Mouse (Mus musculus): ENCODE measurements around the gene Adssl1. TPM values are rescaled to one million over a fixed set of nuclear protein-coding genes. Genes with fewer than 3 reads are reported as not detected.

Adssl1 gene
- polyA plus RNA-seq, 1 experiment from 2014 or later, result 3.3 TPM

GRCm38 (mm10) chr12:112653157-112653824 is 33.4 kb downstream of the Adssl1 start:
- peaks cover 83% of the 10 kb centered on the region for H3K36me3 ChIP-seq
- H3K4me1 ChIP-seq, result peaks cover 10% of the 10 kb centered on the region; the same call in 1 of the 2 replicates
- peak overlapping the region; percentile 40; the same call in 1 of the 2 replicates for H3K27ac ChIP-seq
- ATAC-seq (ENCODE audit: low FRiP score), result peak; percentile 62
- H3K27me3 ChIP-seq, result no peaks in the 10 kb centered on the region
- H3K9ac ChIP-seq, result no peak overlapping the region
- no peak overlapping the region for H3K4me2 ChIP-seq (replicated peaks)
- H3K4me3 ChIP-seq, result no peak overlapping the region
- 51% methylated on average over 7 of the region's 7 CpGs for WGBS
- no peaks in the 10 kb centered on the region for H3K9me3 ChIP-seq (replicated peaks)

- no peak for ATAC-seq (ENCODE audit: low FRiP score)
- H3K27me3 ChIP-seq, result no peaks in the 10 kb centered on the region
- H3K4me1 ChIP-seq, result peaks cover 10% of the 10 kb centered on the region; the same call in 1 of the 2 replicates
- H3K9me3 ChIP-seq (replicated peaks), result no peaks in the 10 kb centered on the region
- H3K4me2 ChIP-seq (replicated peaks), result no peak overlapping the region
- H3K9ac ChIP-seq, result 0 out of 2 replicates have a peak overlapping the region, but pooled peaks have one; percentile 18
- peaks cover 83% of the 10 kb centered on the region for H3K36me3 ChIP-seq
- 87% methylated on average over 5 of the region's 5 CpGs for WGBS
- H3K27ac ChIP-seq, result peak overlapping the region; percentile 40; the same call in 1 of the 2 replicates
- H3K4me3 ChIP-seq, result no peak overlapping the region
These were observed 34.2 kb downstream of the Adssl1 start for GRCm38 (mm10) chr12:112654076-112654475.

GRCm38 (mm10) chr12:112658619-112659018 is 38.8 kb downstream of the Adssl1 start:
- Histone ChIP-seq H3K27me3 (no peaks in the 10 kb centered on the region), H3K27ac (peak overlapping the region; percentile 35; the same call in 1 of the 2 replicates), H3K4me3 (no peak overlapping the region), H3K9ac (no peak overlapping the region), H3K36me3 (peaks cover 80% of the 10 kb centered on the region), H3K4me1 (peaks cover 46% of the 10 kb centered on the region), H3K9me3 (replicated peaks) (no peaks in the 10 kb centered on the region), H3K4me2 (replicated peaks) (no peak overlapping the region)
- no peak for ATAC-seq (ENCODE audit: low FRiP score)
- WGBS, result 91% methylated on average over 7 of the region's 7 CpGs

GRCm38 (mm10) chr12:112659109-112659508 is 39.3 kb downstream of the Adssl1 start:
- peak overlapping the region; percentile 35; the same call in 1 of the 2 replicates for H3K27ac ChIP-seq
- WGBS, result 85% methylated on average over 6 of the region's 6 CpGs
- ATAC-seq (ENCODE audit: low FRiP score), result no peak
- H3K4me2 ChIP-seq (replicated peaks), result no peak overlapping the region
- no peak overlapping the region for H3K4me3 ChIP-seq
- no peaks in the 10 kb centered on the region for H3K27me3 ChIP-seq
- H3K9ac ChIP-seq, result no peak overlapping the region
- no peaks in the 10 kb centered on the region for H3K9me3 ChIP-seq (replicated peaks)
- peaks cover 75% of the 10 kb centered on the region for H3K36me3 ChIP-seq
- peaks cover 49% of the 10 kb centered on the region for H3K4me1 ChIP-seq

- Histone ChIP-seq H3K4me3 (no peak overlapping the region), H3K9ac (peak overlapping the region; percentile 44; the same call in 1 of the 2 replicates), H3K4me2 (replicated peaks) (peak overlapping the region; percentile 34), H3K4me1 (peaks cover 60% of the 10 kb centered on the region), H3K27me3 (no peaks in the 10 kb centered on the region), H3K27ac (peak overlapping the region; percentile 93), H3K9me3 (replicated peaks) (no peaks in the 10 kb centered on the region), H3K36me3 (peaks cover 61% of the 10 kb centered on the region)
- ATAC-seq (ENCODE audit: low FRiP score), result peak; percentile 49
- 36% methylated on average over 5 of the region's 5 CpGs for WGBS
These were observed 40.9 kb downstream of the Adssl1 start for GRCm38 (mm10) chr12:112660576-112661326.

GRCm38 (mm10) chr12:112661327-112661605 is 41.4 kb downstream of the Adssl1 start:
- peak overlapping the region; percentile 44; the same call in 1 of the 2 replicates for H3K9ac ChIP-seq

GRCm38 (mm10) chr12:112661851-112662250 is 42.0 kb downstream of the Adssl1 start:
- Histone ChIP-seq H3K4me1 (peaks cover 71% of the 10 kb centered on the region), H3K27ac (peak overlapping the region; percentile 93), H3K4me3 (no peak overlapping the region), H3K36me3 (peaks cover 60% of the 10 kb centered on the region), H3K9ac (peak overlapping the region; percentile 44), H3K9me3 (replicated peaks) (no peaks in the 10 kb centered on the region), H3K4me2 (replicated peaks) (no peak overlapping the region), H3K27me3 (no peaks in the 10 kb centered on the region)
- no peak for ATAC-seq (ENCODE audit: low FRiP score)
- WGBS, result 85% methylated on average over 9 of the region's 9 CpGs

More at GRCm38 (mm10) chr12:112661327-112661605, 41.4 kb downstream of the Adssl1 start:
- Histone ChIP-seq H3K36me3 (peaks cover 61% of the 10 kb centered on the region), H3K27ac (peak overlapping the region; percentile 93), H3K9me3 (replicated peaks) (no peaks in the 10 kb centered on the region), H3K4me3 (no peak overlapping the region), H3K27me3 (no peaks in the 10 kb centered on the region), H3K4me1 (peaks cover 65% of the 10 kb centered on the region), H3K4me2 (replicated peaks) (peak overlapping the region; percentile 34; the same call in 1 of the 2 replicates)
- no peak for ATAC-seq (ENCODE audit: low FRiP score)
- 82% methylated on average over 3 of the region's 3 CpGs for WGBS

GRCm38 (mm10) chr12:112663303-112663702 is 43.5 kb downstream of the Adssl1 start:
- 70% methylated on average over 11 of the region's 11 CpGs for WGBS
- Histone ChIP-seq H3K4me1 (peaks cover 86% of the 10 kb centered on the region), H3K36me3 (peaks cover 60% of the 10 kb centered on the region), H3K27ac (peak overlapping the region; percentile 93), H3K4me3 (no peak overlapping the region), H3K9ac (peak overlapping the region; percentile 49; the same call in 1 of the 2 replicates), H3K27me3 (no peaks in the 10 kb centered on the region), H3K9me3 (replicated peaks) (no peaks in the 10 kb centered on the region), H3K4me2 (replicated peaks) (peak overlapping the region; percentile 24; the same call in 1 of the 2 replicates)
- no peak for ATAC-seq (ENCODE audit: low FRiP score)

GRCm38 (mm10) chr12:112663716-112664115 is 43.9 kb downstream of the Adssl1 start:
- 54% methylated on average over 12 of the region's 12 CpGs for WGBS
- peaks cover 87% of the 10 kb centered on the region for H3K4me1 ChIP-seq
- H3K9me3 ChIP-seq (replicated peaks), result no peaks in the 10 kb centered on the region
- peak overlapping the region; percentile 49 for H3K9ac ChIP-seq
- peak overlapping the region; percentile 93 for H3K27ac ChIP-seq
- H3K36me3 ChIP-seq, result peaks cover 60% of the 10 kb centered on the region
- no peak overlapping the region for H3K4me3 ChIP-seq
- ATAC-seq (ENCODE audit: low FRiP score), result peak; percentile 46
- H3K27me3 ChIP-seq, result no peaks in the 10 kb centered on the region
- H3K4me2 ChIP-seq (replicated peaks), result peak overlapping the region; percentile 24; the same call in 1 of the 2 replicates

GRCm38 (mm10) chr12:112664124-112664523 is 44.3 kb downstream of the Adssl1 start:
- no peak overlapping the region for H3K4me3 ChIP-seq
- no peaks in the 10 kb centered on the region for H3K27me3 ChIP-seq
- ATAC-seq (ENCODE audit: low FRiP score), result peak; percentile 51
- peaks cover 60% of the 10 kb centered on the region for H3K36me3 ChIP-seq
- H3K4me1 ChIP-seq, result peaks cover 87% of the 10 kb centered on the region
- 22% methylated on average over 2 of the region's 2 CpGs for WGBS
- H3K27ac ChIP-seq, result peak overlapping the region; percentile 93
- no peaks in the 10 kb centered on the region for H3K9me3 ChIP-seq (replicated peaks)
- peak overlapping the region; percentile 49 for H3K9ac ChIP-seq
- peak overlapping the region; percentile 24; the same call in 1 of the 2 replicates for H3K4me2 ChIP-seq (replicated peaks)

- ATAC-seq (ENCODE audit: low FRiP score), result no peak
- no peaks in the 10 kb centered on the region for H3K9me3 ChIP-seq (replicated peaks)
- H3K9ac ChIP-seq, result peak overlapping the region; percentile 37; the same call in 1 of the 2 replicates
- H3K4me1 ChIP-seq, result peaks cover 84% of the 10 kb centered on the region
- peaks cover 60% of the 10 kb centered on the region for H3K36me3 ChIP-seq
- H3K4me3 ChIP-seq, result no peak overlapping the region
- H3K27ac ChIP-seq, result peak overlapping the region; percentile 93
- WGBS, result 63% methylated on average over 5 of the region's 5 CpGs
- peak overlapping the region; percentile 24 for H3K4me2 ChIP-seq (replicated peaks)
- H3K27me3 ChIP-seq, result no peaks in the 10 kb centered on the region
These were observed 44.8 kb downstream of the Adssl1 start for GRCm38 (mm10) chr12:112664656-112665055.

GRCm38 (mm10) chr12:112665445-112665844 is 45.6 kb downstream of the Adssl1 start:
- Histone ChIP-seq H3K27me3 (no peaks in the 10 kb centered on the region), H3K27ac (peak overlapping the region; percentile 93), H3K4me3 (no peak overlapping the region), H3K4me2 (replicated peaks) (peak overlapping the region; percentile 24), H3K9me3 (replicated peaks) (no peaks in the 10 kb centered on the region), H3K36me3 (peaks cover 64% of the 10 kb centered on the region), H3K4me1 (peaks cover 87% of the 10 kb centered on the region), H3K9ac (no peak overlapping the region)
- ATAC-seq (ENCODE audit: low FRiP score), result no peak
- WGBS, result 41% methylated on average over 18 of the region's 18 CpGs
